Mouse (Mus musculus): ENCODE results near the gene Oaf.
A peak's percentile ranks its signal among the peaks of the same experiment; 100 is the strongest.

The Oaf gene

DNA sequence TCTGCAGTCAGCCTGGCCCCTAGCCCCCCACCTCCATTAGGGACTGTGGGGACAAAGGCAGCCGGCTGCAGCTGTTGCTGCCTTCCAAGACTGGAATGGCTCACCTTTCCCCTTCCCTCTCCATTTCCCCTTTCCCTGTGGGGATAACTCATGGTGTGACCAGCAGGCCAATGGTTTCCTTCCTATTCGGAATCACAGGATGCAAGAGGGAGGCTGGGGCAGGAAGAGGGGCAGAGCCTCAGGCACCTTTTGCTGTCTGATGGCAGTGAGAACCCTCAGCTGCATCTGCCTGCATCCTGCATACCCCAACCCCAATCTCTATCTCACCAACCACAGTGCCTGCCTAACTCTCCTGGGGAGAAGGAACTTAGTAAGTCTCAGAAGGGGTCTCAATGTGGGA lies 14.2 kb downstream of the Oaf start:
- DNase-seq (ENCODE audit: low spot score in 2 of 2) = no peak

DNA sequence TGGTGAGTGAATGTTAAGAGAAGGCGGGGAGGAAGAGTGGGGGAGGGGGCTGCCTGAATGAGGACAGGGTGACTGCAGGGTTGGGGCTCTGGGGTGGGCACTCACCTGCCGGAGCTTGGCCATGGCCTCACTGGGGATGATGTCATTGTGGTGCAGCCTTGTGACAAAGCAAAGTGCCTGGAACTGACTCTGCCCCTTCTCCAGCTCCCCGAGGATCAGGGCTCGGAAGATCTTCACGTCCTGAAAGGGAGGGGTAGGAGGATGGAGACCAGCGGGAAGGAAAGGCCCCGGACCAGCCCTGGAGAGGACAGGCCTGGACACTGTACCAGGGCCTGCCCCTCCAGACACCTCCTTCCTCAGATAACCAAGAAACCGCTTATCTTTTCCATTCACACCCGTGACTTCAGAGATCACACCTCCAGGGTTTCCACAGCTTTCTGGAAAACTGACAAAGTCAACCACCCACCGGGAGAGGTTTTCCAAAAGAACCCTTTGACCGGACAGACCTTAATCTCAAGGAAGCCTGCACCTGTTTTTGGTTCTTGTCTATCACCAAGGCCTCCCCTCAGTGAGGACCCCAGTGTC lies 14.8 kb downstream of the Oaf start:
- DNase-seq (ENCODE audit: low spot score in 2 of 2) = no peak

DNA sequence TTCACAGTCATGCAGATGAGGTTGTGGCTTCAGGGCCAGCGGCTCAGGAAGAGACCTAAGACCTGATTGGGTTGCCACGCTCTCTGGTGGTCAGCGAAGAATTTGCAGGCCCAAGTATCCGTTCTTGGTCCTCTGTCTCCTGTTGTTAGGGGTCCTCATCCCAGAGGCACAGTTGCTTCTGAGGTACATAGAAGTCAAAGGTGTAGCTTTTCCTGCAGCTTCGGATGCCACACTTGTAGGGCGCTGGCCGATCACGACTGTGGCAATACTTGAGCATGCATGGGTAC lies 17.3 kb downstream of the Oaf start:
- no peak for DNase-seq (ENCODE audit: low spot score in 2 of 2)

DNA sequence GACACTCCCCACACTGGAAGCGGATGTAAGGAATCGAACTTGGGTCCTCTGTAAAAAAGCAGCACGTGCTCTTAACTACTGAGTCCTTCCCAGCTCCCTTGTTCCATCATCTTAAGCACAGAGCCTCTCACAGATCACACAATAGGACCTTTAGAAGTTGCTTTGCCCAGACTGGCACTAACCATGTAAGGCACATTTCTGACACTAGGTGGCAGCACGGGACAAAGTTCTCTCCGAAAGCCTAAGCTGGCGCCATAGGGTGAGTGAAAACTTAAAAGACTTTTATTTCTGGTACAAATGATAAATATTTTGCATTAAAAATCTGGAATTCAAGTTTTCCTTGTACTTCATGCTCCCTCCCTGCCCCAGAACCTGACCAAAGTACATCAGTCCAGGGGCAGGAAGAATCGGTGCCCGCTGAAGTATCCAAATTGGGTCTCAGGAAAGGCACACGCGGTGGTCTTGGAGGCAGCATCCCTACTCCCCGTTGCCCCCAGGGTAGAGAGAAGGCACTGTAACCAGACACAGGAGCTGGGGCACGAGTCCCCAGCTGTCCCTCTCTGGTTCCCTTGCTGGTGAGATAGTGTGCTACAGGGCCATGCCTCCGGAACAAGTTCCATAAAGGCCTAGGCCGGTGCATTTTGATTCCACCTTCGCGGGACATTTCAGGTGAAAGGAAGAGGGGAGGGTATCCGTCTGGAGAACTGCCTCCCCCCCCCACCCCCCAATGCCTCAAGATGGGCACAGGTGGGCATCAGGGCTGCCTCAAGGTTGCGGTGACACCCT lies 17.9 kb downstream of the Oaf start:
- DNase-seq (ENCODE audit: low spot score in 2 of 2) = peak; percentile 27 to 76

DNA sequence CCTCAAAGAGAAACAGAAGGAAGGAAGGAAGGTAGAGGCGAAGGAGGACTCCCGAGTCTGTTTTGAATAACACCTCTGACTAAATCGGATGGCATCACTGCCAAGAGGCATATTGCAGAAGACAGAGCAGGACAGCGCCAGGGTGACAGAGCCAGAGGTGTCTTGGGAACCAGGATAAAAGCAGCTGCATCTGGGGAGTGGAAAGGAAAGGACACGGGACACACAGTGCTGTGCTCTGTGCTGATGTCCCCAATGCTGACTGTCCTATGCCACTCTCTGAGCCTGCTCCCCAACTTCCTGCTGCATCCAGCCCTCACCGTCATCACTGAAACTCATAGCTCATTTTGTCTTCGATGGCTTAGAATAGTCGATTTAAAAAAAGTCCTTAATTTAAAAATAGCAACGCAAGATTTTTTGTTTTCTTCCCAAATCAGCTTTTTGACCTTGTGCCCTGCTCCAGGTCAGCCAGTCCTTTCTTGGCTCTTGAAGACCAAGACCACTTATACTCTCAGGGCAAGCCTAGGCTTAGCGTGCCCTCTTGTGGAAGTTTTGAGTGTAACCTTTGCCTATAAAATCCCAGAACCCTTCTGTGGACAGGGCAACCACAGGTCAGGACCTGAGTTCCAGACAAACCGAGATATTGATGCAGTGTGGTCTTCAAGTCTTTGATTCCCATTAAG lies 28.8 kb downstream of the Oaf start:
- DNase-seq (ENCODE audit: low spot score in 2 of 2) = peak in 1 of 2 experiments; percentile 30

DNA sequence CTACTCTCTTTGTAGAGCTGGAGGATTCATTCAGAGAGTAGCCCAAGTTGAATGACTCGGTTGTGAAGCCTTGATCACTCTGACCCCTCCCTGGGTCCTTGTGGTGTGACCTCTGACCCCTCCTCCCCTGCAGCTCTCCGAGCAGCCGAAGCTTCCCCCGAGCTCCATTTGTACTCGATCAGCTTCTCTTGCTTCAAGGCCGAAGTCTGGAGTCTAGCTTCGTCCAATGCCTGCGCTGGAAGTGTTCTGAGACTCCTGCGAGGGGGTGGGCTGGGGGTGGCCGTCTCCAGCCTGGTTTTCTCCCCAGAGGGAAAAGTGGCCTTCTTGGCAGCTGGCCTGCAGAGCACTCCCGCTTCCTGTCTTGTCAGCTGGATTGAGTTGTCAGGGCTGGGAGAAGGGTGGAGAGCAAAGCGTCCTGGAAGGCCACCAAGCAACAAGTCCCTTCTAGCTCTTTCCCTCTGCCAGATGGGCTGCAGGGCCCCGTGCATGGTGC lies 29.5 kb downstream of the Oaf start, which contains the start of gene Pou2f3:
TSS of gene Pou2f3 (minus strand) at position 180 of the 493 bp plus-strand sequence.
- no peak for DNase-seq (ENCODE audit: low spot score in 2 of 2)

DNA sequence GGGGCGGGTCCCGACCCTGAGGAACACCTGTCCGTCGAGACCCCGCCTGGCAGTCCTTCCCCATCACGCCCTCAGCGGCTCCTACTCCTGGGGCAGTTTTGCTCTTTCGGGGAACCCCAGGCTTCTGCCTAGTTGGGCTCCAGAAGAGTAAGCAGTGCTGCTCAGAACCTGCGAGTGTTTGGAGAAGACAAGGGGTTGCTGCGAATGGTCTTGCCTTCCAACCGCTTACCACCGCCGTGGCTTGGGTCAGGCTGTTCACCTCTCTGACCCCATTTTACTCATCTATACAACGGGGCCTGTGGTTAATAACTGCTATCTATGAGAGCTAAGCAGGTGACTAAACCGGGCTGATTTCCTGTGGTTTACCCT lies 33.7 kb downstream of the Oaf start:
- DNase-seq (ENCODE audit: low spot score in 2 of 2) = no peak

DNA sequence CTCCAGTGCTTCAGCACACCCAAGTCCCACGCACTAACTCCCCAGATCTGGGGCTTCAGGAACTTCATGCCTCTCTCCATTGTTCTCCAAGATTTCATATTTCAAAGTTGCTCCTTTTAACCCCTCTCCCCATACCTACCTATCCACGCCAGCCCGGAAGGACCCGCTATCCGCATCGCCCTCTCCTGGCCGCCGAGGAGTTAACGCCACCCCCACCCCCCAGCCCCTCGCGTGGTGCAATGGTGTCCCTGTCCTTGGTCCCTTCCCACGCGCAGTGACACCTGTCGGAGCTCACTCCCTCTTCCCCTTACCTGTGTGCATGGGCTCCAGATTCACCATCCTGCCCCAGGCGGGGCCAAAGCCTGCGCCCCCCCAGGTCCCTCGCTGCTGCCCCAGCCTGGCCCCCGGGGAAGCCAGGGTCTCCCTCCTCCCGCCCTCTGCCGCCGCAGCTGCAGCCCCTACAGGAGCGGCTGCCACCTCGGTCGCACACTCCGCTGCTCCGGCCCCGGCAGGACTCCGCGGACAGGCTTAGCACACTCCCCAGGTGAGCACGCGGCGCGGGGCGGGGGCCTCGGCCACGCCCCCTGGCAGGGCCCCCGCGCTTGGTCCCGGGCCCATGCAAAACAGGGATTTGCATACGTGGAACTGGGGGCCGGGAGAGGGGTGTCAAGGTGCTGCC lies 34.2 kb downstream of the Oaf start:
- no peak for DNase-seq (ENCODE audit: low spot score in 2 of 2)

DNA sequence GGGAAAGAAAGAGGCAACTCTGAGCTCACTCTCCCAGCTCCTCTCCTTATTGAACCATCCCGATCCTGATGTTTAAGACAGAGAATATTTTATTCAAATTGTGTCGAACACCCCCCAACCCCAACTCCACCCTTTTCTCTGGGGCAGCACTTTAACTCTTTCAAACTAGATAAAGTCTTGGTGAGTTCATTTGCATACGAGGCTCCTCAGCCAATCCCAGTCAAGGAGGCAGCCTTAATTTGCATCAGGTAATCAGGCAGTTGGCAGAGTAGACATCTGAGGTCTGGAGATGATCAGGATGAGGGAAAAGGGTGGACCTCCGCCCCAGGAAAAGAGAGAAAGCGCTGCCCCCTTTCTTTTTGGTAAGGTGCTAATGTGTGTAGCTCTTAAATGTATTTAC lies 39.5 kb downstream of the Oaf start:
- DNase-seq (ENCODE audit: low spot score in 2 of 2) = no peak

DNA sequence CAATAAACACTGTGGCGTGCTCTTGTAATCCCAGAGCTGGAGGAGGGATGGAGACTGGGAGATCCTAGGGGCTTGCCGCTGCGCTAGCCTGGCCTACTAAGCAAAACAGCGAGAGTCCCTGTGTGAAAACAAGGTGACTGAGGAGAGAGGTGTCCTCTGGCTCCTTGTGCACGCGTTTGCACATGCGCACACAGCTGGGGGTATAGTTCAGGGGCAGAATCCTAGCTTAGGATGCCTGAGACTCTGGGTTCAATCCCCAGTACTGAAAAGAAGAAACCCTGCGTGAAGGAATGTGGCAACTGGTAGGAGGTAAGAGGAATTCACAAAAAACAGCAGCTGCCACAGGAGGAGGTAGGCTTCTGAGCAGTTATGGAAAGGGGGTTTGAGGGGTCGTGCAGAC lies 45.7 kb downstream of the Oaf start:
- DNase-seq (ENCODE audit: low spot score in 2 of 2) = no peak

DNA sequence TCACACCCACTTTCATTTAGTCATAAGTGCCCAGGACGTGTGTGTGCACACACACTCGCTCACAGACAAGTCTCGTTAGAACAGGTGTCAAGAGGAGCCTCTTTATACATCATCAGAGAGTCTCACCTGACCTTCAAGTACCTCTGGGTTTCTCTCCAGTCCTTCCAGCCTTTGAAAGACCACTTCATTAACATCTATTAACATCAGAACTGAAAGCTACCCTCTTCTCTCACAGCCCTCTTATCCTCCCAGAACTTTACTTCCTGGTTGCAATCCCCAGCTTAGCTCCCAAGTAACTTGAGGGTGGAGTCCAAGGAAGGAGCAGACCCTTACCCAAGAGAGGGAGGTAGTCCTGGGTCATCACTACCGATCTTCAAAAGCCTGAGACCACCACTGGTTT lies 48.1 kb downstream of the Oaf start:
- no peak for DNase-seq (ENCODE audit: low spot score in 2 of 2)

DNA sequence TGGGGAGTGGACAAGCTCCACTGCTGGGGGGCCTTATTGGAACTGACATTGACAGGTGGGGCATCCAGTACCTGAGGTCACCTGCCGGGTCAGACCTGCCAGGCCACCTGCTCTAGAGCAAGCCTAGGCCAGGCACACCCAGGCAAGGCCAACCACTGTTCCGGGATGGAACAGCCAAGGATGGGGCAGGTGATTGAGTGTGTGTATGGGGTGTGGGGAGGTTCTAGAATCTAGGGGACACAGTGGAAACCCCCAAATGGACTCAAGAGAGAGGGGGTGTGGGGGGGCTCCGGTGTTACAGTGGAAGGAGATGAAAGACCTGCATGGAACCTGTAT lies 50.7 kb downstream of the Oaf start:
- DNase-seq (ENCODE audit: low spot score in 2 of 2) = no peak

DNA sequence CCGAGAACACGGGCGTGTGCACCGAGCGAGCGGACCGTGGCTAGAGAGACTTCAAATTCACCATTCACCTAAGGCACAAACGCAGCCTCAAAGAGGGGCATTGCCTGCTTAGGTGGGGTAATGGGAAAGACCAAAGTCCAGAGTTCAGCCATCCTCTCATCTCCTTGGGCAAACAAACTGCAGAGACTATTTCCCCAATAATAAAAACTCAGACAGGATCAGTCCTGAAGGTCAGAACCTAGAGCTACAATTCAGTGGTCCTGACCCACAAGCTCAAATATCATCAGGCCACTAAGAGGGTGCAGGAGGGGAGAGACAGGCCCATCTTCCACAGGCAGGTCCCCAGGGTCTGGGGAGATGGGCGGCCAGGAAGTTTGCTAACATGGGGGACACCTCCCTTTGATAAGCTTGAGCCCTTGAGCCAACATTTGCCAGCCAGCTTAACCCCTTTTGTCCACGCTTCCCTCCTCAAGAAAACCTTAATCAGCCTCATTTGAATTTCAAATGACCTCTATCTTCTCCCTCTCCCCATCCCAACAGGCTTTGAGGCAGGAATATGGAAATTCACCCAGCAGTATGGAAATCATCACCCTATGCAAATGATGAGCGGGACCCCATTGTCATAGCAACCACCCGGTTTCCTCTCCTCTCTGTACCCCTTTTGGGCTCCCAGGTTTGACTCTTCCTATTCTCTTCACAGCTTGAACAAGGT lies 51.2 kb downstream of the Oaf start:
- no peak for DNase-seq (ENCODE audit: low spot score in 2 of 2)

DNA sequence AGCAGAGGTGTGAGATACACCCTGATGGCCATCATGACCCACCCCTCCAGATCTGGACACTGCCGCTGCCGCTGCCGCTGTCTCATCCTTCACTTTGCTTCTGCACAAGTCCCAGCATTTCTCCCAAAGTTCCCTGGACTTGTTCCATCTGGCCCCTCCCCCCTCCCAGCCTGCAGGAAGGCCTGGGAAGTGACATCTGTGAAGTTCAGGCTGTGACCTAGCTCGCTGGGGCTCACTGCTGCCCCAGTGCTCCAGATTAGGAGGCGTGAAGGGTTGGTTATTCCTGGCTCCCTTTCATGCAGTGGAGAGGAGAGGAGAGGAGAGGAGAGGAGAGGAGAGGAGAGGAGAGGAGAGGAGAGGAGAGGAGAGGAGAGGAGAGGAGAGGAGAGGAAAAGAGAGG lies 60.1 kb downstream of the Oaf start:
- DNase-seq (ENCODE audit: low spot score in 2 of 2) = no peak

DNA sequence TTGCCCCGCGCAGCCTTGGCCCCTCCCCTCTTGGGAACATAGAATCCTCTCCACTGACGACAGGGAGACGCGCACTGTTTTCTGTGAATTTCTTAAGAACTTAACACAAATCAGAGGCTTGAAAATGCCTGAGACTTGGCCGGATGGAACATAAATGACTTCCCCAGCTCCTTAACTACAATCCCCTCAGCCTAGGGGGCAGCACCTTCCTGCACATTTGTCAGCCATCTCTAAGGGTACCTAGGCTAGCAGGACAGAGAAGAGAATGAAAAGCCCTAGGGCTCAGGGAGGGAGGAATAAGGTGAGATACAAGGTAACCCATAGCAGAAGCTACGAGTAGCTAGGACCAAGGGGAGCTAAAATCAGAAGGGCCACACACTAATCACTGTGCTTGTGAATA lies 61.5 kb downstream of the Oaf start:
- DNase-seq (ENCODE audit: low spot score in 2 of 2) = no peak

Data from thymus, postnatal 10 days (tissue).